Mouse (Mus musculus) hindbrain, embryonic 13.5 days (tissue): Measurements from ENCODE around the gene Topbp1. TPM values are rescaled to one million over a fixed set of nuclear protein-coding genes. Genes with fewer than 3 reads are reported as not detected.
"Not testable (repeated sequence)": the region's sequence is repeated elsewhere in the genome, so short reads cannot be mapped to it uniquely, and the experiment has no call there.

Experiments used
- ATAC-seq: fragments of 200-750 bp; cut with Nextera tagmentation; 2 replicates; pipeline ENCODE4 v1.8.0; 2017; ENCODE audit warnings: moderate TSS enrichment; ENCODE audit not compliant: low FRiP score
- H3K27ac ChIP-seq: fragments of 300-500 bp; sonication (generic); 2 replicates; pipeline ENCODE4 v1.5.1; 2015; ENCODE audit warnings: inconsistent platforms, mild to moderate bottlenecking, moderate library complexity
- H3K27me3 ChIP-seq: fragments of 300-500 bp; sonication (generic); 2 replicates; pipeline ENCODE4 v1.6.1; 2015; ENCODE audit warnings: mild to moderate bottlenecking, inconsistent platforms
- H3K36me3 ChIP-seq: fragments of 300-500 bp; sonication (generic); 2 replicates; pipeline ENCODE4 v1.6.1; 2015; ENCODE audit warnings: mild to moderate bottlenecking, inconsistent platforms
- H3K4me1 ChIP-seq: fragments of 300-500 bp; sonication (generic); replicated peaks from 2 replicates; pipeline ENCODE4 v1.6.1; 2015; ENCODE audit warnings: inconsistent platforms
- H3K4me2 ChIP-seq: fragments of 300-500 bp; sonication (generic); 2 replicates; pipeline ENCODE4 v1.6.1; 2015; ENCODE audit warnings: inconsistent platforms, mild to moderate bottlenecking, moderate library complexity
- H3K4me3 ChIP-seq: fragments of 300-500 bp; sonication (generic); 2 replicates; pipeline ENCODE4 v1.5.1; 2015; ENCODE audit warnings: mild to moderate bottlenecking, inconsistent platforms
- H3K9ac ChIP-seq: fragments of 300-500 bp; sonication (generic); 2 replicates; pipeline ENCODE4 v1.6.1; 2015; ENCODE audit warnings: mild to moderate bottlenecking, inconsistent platforms
- H3K9me3 ChIP-seq: fragments of 300-500 bp; sonication (generic); 2 replicates; pipeline ENCODE4 v1.6.1; 2016; ENCODE audit warnings: inconsistent platforms
- WGBS: fragments of 180-500 bp; shearing (Covaris S2); methylation state at CpG from one replicate; pipeline ENCODE4 v1.1.7; 2015; 5-methylcytosine and 5-hydroxymethylcytosine counted together
- polyA plus RNA-seq: library from polyadenylated mRNA; unstranded; fragments of >200 nt; fragmentation: Nextera tagmentation; extraction: Ambion mirVana; gene quantifications from 2 replicates; pipeline ENCODE4 v1.2.1, GENCODE M21; 2015

Topbp1 gene
- polyA plus RNA-seq, 1 experiment from 2014 or later: 26.0 TPM

- no peaks in the 10 kb centered on the region for H3K36me3 ChIP-seq
- WGBS: 54% methylated on average over 3 of the region's 3 CpGs
- 0 out of 2 replicates have a peak, but pooled peaks have one; percentile 11 for ATAC-seq
Measured at GRCm38 (mm10) chr9:103302666-103303065, 2.3 kb upstream of the Topbp1 start.

GRCm38 (mm10) chr9:103305332-103306041 is 472 bp downstream of the Topbp1 start:
- H3K4me2 ChIP-seq: peak overlapping the region; percentile 95
- under 1% methylated on average over 40 of the region's 40 CpGs for WGBS
- H3K27ac ChIP-seq: peak overlapping the region; percentile 76
- H3K9ac ChIP-seq: peak overlapping the region; percentile 79
- no peaks in the 10 kb centered on the region for H3K27me3 ChIP-seq
- no peaks in the 10 kb centered on the region for H3K9me3 ChIP-seq
- peak; percentile 82; the same call in 1 of the 2 replicates for ATAC-seq
- peaks cover 17% of the 10 kb centered on the region for H3K36me3 ChIP-seq
- H3K4me1 ChIP-seq: peaks cover 19% of the 10 kb centered on the region
- peak overlapping the region; percentile 95 for H3K4me3 ChIP-seq

More at GRCm38 (mm10) chr9:103302666-103303065, 2.3 kb upstream of the Topbp1 start:
- H3K4me2 ChIP-seq: no peak overlapping the region
- H3K9ac ChIP-seq: no peak overlapping the region
- H3K4me3 ChIP-seq: no peak overlapping the region
- H3K27ac ChIP-seq: no peak overlapping the region
- H3K27me3 ChIP-seq: no peaks in the 10 kb centered on the region
- H3K4me1 ChIP-seq: peaks cover 19% of the 10 kb centered on the region
- no peaks in the 10 kb centered on the region for H3K9me3 ChIP-seq

- Histone ChIP-seq H3K27ac (no peak overlapping the region), H3K27me3 (no peaks in the 10 kb centered on the region), H3K9ac (no peak overlapping the region), H3K4me3 (no peak overlapping the region), H3K4me2 (no peak overlapping the region), H3K36me3 (peaks cover 49% of the 10 kb centered on the region), H3K4me1 (peaks cover 16% of the 10 kb centered on the region), H3K9me3 (no peaks in the 10 kb centered on the region)
- WGBS: 92% methylated on average over 6 of the region's 6 CpGs
- ATAC-seq: no peak
Measured at GRCm38 (mm10) chr9:103309832-103310231, 4.8 kb downstream of the Topbp1 start.

- 100% methylated on average over 1 of the region's 2 CpGs for WGBS
- Histone ChIP-seq H3K4me3 (no peak overlapping the region), H3K4me2 (no peak overlapping the region), H3K27me3 (no peaks in the 10 kb centered on the region), H3K9ac (no peak overlapping the region), H3K4me1 (no peaks in the 10 kb centered on the region), H3K27ac (no peak overlapping the region), H3K36me3 (peaks cover 77% of the 10 kb centered on the region), H3K9me3 (no peaks in the 10 kb centered on the region)
- ATAC-seq: no peak
Measured at GRCm38 (mm10) chr9:103324678-103325077, 19.7 kb downstream of the Topbp1 start.

DNA sequence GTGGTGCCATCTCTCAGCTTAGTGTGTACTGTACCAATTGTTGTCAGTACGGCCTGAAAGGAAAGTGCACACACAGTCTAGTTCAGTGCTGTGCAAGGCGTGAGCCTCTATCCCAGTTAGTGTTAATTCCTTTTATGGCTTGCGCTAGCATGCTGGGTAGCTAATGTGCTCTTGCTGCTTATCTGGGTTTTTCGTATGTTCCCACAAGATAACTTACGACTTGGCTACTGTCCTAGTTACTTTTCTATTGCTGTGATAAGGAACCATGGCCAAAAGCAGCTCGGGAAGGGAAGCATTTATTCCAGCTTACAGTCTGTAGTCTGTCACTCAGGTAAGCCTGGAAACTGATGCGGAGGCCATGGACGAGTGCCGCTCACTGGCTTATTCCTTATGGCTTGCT is 21.4 kb downstream of the Topbp1 start:
- H3K9me3 ChIP-seq: no peaks in the 10 kb centered on the region
- H3K4me1 ChIP-seq: no peaks in the 10 kb centered on the region
- H3K9ac ChIP-seq: no peak overlapping the region
- H3K4me2 ChIP-seq: no peak overlapping the region
- no peak overlapping the region for H3K4me3 ChIP-seq
- no peak overlapping the region for H3K27ac ChIP-seq
- H3K27me3 ChIP-seq: no peaks in the 10 kb centered on the region
- no peak for ATAC-seq
- 90% methylated on average over 9 of the region's 9 CpGs for WGBS
- peaks cover 71% of the 10 kb centered on the region for H3K36me3 ChIP-seq

- H3K4me2 ChIP-seq: no peak overlapping the region
- H3K9me3 ChIP-seq: no peaks in the 10 kb centered on the region
- H3K27me3 ChIP-seq: no peaks in the 10 kb centered on the region
- H3K36me3 ChIP-seq: peaks cover 73% of the 10 kb centered on the region
- 96% methylated on average over 6 of the region's 6 CpGs for WGBS
- no peaks in the 10 kb centered on the region for H3K4me1 ChIP-seq
- no peak overlapping the region for H3K27ac ChIP-seq
- H3K4me3 ChIP-seq: no peak overlapping the region
- no peak for ATAC-seq
- no peak overlapping the region for H3K9ac ChIP-seq
Measured at GRCm38 (mm10) chr9:103332663-103333062, 27.6 kb downstream of the Topbp1 start.

DNA sequence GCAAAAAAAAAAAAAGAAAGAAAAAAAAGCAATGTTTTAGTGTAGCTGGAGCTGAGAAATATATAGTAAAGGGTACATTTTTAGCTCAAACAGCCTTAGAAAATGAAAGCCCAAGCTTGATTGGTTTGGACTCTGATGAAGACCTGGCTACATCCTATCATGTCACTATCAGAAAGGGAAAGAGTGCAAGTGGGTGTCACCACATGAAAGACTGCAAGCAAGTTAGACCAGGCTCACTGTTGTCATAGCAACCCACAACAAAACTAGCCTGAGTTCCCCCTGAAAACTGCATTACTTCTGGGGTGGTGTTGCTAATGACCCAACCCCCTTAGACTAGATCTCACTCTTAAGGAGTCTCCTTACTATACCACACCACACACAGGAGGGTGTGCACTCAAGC is 31.9 kb downstream of the Topbp1 start:
- Histone ChIP-seq H3K27ac (no peak overlapping the region), H3K27me3 (no peaks in the 10 kb centered on the region), H3K9ac (no peak overlapping the region), H3K4me3 (no peak overlapping the region), H3K36me3 (peaks cover 64% of the 10 kb centered on the region), H3K9me3 (no peaks in the 10 kb centered on the region), H3K4me2 (no peak overlapping the region), H3K4me1 (no peaks in the 10 kb centered on the region)
- no peak for ATAC-seq

DNA sequence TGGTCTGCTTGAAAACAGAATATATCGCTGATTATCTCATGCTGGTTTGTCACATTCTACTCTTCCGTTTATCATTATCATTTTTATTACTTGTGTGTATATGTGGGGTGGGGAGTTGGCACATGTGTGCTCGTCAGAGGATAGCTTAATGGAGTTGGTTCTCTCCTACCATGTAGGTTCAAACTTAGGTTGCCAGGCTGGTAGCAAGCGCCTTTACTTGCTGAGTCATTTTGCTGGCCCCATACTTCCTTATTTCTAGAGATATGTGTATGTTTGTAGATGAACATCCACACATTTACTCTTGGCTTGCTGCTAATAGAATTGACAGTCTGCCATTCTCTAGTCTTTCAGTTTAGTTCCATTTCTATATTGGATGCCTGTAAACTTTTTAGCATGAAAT is 42.0 kb downstream of the Topbp1 start:
- Histone ChIP-seq H3K4me3 (no peak overlapping the region), H3K27me3 (no peaks in the 10 kb centered on the region), H3K27ac (no peak overlapping the region), H3K4me2 (no peak overlapping the region), H3K9me3 (no peaks in the 10 kb centered on the region), H3K4me1 (no peaks in the 10 kb centered on the region), H3K9ac (no peak overlapping the region), H3K36me3 (peaks cover 45% of the 10 kb centered on the region)
- WGBS: 94% methylated on average over 4 of the region's 4 CpGs
- ATAC-seq: no peak

DNA sequence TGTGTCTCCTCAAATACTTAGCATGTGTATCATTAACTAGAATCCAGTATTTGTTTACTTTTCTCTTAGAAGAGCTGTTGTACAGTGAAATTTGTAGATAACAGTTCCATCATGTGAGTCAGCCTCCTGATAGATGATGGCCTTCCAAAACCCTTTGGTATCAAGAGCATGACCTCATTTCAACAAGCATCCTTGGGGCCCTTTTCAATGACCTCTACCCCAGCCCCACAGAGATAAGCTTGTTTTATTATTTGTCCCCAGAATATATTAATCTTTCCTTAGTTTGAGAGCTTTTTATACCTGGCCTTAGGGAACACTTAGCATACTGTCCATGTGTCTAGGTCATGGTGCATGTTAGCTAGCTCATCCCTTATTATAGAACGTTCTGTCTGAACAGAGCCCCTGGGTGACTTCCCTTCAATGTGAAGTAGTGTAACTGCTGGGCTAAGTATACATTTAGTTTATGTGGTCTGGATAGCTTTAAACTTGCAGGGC is 43.0 kb downstream of the Topbp1 start:
- 76% methylated on average over 1 of the region's 1 CpGs for WGBS
- Histone ChIP-seq H3K4me2 (no peak overlapping the region), H3K9ac (no peak overlapping the region), H3K4me1 (no peaks in the 10 kb centered on the region), H3K27ac (no peak overlapping the region), H3K27me3 (no peaks in the 10 kb centered on the region), H3K4me3 (no peak overlapping the region), H3K36me3 (peaks cover 40% of the 10 kb centered on the region), H3K9me3 (no peaks in the 10 kb centered on the region)
- ATAC-seq: no peak

DNA sequence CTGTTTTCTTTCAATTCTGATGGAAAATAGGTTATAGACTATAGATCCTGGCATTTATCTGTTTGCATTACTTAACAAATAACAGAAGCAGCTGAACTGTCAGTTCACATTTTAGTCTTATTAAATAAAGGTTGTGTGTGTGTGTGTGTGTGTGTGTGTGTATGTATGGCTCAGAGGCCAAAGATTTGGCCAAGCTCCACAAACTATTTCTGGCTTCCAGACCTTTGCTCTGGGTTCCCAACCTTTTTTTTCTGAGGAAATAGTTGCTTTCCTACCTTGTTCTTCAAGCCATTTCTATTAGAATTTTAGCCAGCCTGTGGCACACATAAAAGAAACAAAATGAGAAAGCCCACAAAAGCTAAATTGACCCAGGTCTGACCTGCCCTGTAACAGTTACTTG is 43.8 kb downstream of the Topbp1 start:
- Histone ChIP-seq H3K36me3 (peaks cover 35% of the 10 kb centered on the region), H3K27me3 (no peaks in the 10 kb centered on the region)

DNA sequence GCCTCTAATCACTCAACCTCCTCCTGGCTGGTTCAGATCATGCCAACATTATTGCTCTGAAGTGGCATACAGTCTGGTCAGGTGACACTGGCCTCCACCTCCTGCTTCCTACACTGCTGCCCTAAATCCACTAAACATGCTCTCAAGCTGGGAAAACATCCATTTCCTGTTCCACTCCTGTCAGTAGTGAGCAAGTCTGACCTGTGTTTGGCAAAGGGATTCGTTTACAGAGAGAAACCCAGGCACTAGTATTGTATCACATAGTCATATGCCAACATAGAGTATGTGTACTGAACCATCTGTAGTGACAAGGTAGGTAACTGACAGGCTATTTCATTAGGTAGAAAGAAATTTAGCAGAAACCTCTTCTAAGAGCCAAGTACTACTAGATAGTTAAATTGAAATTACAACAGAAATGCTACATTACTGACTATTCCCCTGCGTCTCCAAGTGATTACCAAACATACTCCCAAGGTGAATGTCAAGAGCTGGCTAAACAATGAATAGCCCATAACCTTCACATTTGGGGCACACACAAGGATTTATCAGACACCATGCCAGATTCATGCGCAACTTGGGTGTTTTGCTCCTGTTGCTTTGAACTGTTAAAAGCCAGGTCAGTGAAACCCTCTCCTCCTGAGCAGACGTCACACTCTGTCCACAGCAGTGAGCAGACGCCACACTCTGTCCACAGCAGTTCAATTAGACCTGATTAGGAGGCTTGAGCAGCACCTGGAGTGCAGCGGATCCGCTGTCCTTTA is 48.7 kb downstream of the Topbp1 start:
- H3K9me3 ChIP-seq, ATAC-seq, H3K4me1 ChIP-seq, H3K27me3 ChIP-seq, H3K4me3 ChIP-seq, H3K4me2 ChIP-seq, H3K9ac ChIP-seq, H3K27ac ChIP-seq: not testable (repeated sequence)
- 88% methylated on average over 7 of the region's 7 CpGs for WGBS
- peaks cover 40% of the 10 kb centered on the region for H3K36me3 ChIP-seq

More for the DNA sequence above, 43.8 kb downstream of the Topbp1 start:
- no peaks in the 10 kb centered on the region for H3K4me1 ChIP-seq
- H3K4me3 ChIP-seq: no peak overlapping the region
- ATAC-seq: no peak
- H3K9ac ChIP-seq: no peak overlapping the region
- H3K9me3 ChIP-seq: no peaks in the 10 kb centered on the region
- no peak overlapping the region for H3K27ac ChIP-seq
- H3K4me2 ChIP-seq: no peak overlapping the region

DNA sequence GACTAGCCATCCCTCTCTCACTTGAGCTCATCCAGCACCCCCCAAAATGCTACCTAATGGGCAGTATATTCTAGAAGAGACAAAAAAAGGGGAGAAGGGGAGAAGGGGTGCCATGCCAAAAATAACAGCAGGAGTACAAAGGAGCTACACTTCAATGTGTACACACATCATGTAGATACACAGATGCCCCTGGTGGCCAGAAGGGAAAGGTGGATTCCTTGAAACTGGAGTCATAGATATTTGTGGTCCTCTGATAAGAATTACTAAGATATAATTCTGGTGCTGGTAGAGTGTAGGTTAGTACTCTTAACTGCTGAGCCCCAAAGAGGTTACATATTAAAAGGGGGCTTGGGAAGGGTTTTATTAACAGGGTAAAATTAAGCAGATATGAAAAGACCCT is 52.9 kb downstream of the Topbp1 start:
- Histone ChIP-seq H3K27me3 (no peaks in the 10 kb centered on the region), H3K9ac (no peak overlapping the region), H3K4me1 (peaks cover 6% of the 10 kb centered on the region), H3K4me2 (no peak overlapping the region), H3K36me3 (peaks cover 44% of the 10 kb centered on the region), H3K27ac (no peak overlapping the region), H3K4me3 (no peak overlapping the region), H3K9me3 (no peaks in the 10 kb centered on the region)
- ATAC-seq: no peak

GRCm38 (mm10) chr9:103358545-103358944 is 53.5 kb downstream of the Topbp1 start:
- WGBS: 97% methylated on average over 4 of the region's 4 CpGs
- H3K36me3 ChIP-seq: peaks cover 43% of the 10 kb centered on the region
- H3K9ac ChIP-seq: no peak overlapping the region
- H3K4me2 ChIP-seq: no peak overlapping the region
- no peaks in the 10 kb centered on the region for H3K27me3 ChIP-seq
- H3K4me3 ChIP-seq: no peak overlapping the region
- no peak for ATAC-seq
- H3K4me1 ChIP-seq: peaks cover 12% of the 10 kb centered on the region
- H3K27ac ChIP-seq: no peak overlapping the region
- H3K9me3 ChIP-seq: no peaks in the 10 kb centered on the region
